Mouse (Mus musculus) myocyte (in vitro differentiated cells): Measurements from ENCODE around the gene Kif4. TPM values are rescaled to one million over a fixed set of nuclear protein-coding genes. Genes with fewer than 3 reads are reported as not detected.

Source experiments
- H3K27me3 ChIP-seq: one replicate; pipeline ENCODE4 v1.6.1; 2011; ENCODE audit not compliant: control insufficient read depth, insufficient read depth, insufficient read length
- H3K36me3 ChIP-seq: one replicate; pipeline ENCODE4 v1.6.1; 2011; ENCODE audit not compliant: control insufficient read depth, insufficient read depth
- H3K4me2 ChIP-seq: one replicate; pipeline ENCODE4 v1.6.1; 2011; ENCODE audit warnings: low read depth, control low read depth
- H3K4me3 ChIP-seq: one replicate; pipeline ENCODE4 v1.5.1; 2011; ENCODE audit warnings: mild to moderate bottlenecking, control low read depth, moderate library complexity
- H3K79me2 ChIP-seq: one replicate; pipeline ENCODE4 v1.6.1; 2011; ENCODE audit not compliant: control insufficient read depth, insufficient read depth
- H3ac ChIP-seq: one replicate; pipeline ENCODE4 v1.6.1; 2011; ENCODE audit not compliant: control insufficient read depth, insufficient read length
- CEBPB ChIP-seq: IDR thresholded peaks from 2 replicates; pipeline ENCODE4 v1.6.1; 2011; ENCODE audit warnings: mild to moderate bottlenecking, moderate library complexity; ENCODE audit not compliant: poor library complexity, insufficient read depth, severe bottlenecking
- E2F4 ChIP-seq: IDR thresholded peaks from one replicate; pipeline ENCODE4 v1.6.1; 2011; ENCODE audit warnings: mild to moderate bottlenecking, control low read depth, moderate library complexity; ENCODE audit not compliant: insufficient read depth
- MAX ChIP-seq: IDR thresholded peaks from one replicate; pipeline ENCODE4 v1.6.1; 2011; ENCODE audit warnings: low read depth, mild to moderate bottlenecking, control low read depth
- MYOD1 ChIP-seq, 3 experiments: IDR thresholded peaks; one replicate each; pipeline ENCODE4 v1.6.1; 2011; ENCODE audit warnings: control low read depth in 2 of 3, low read depth in 2 of 3, mild to moderate bottlenecking in 2 of 3, moderate library complexity in 1 of 3; ENCODE audit not compliant: insufficient read length in 2 of 3, control insufficient read depth in 1 of 3
- MYOG ChIP-seq, 3 experiments: IDR thresholded peaks; one replicate each; pipeline ENCODE4 v1.6.1; 2011; ENCODE audit warnings: control low read depth in 2 of 3, low read depth in 2 of 3, mild to moderate bottlenecking in 2 of 3; ENCODE audit not compliant: insufficient read length in 2 of 3, control insufficient read depth in 1 of 3, insufficient read depth in 1 of 3
- POLR2A ChIP-seq: IDR thresholded peaks from one replicate; pipeline ENCODE4 v1.6.1; 2011; ENCODE audit warnings: low read depth, mild to moderate bottlenecking, control low read depth, moderate library complexity; ENCODE audit not compliant: insufficient read length
- POLR2AphosphoS2 ChIP-seq: IDR thresholded peaks from one replicate; pipeline ENCODE4 v1.6.1; 2011; ENCODE audit warnings: low read depth, control low read depth; ENCODE audit not compliant: insufficient read length
- REST ChIP-seq: IDR thresholded peaks from one replicate; pipeline ENCODE4 v1.6.1; 2011; ENCODE audit warnings: mild to moderate bottlenecking, control low read depth, moderate library complexity; ENCODE audit not compliant: insufficient read depth, insufficient read length
- SRF ChIP-seq: IDR thresholded peaks from one replicate; pipeline ENCODE4 v1.6.1; 2011; ENCODE audit warnings: low read depth; ENCODE audit not compliant: control insufficient read depth, insufficient read length
- TCF12 ChIP-seq: IDR thresholded peaks from one replicate; pipeline ENCODE4 v1.6.1; 2011; ENCODE audit warnings: mild to moderate bottlenecking, control low read depth; ENCODE audit not compliant: poor library complexity, insufficient read depth, severe bottlenecking
- TCF3 ChIP-seq: IDR thresholded peaks from one replicate; pipeline ENCODE4 v1.6.1; 2011; ENCODE audit warnings: low read depth, control low read depth; ENCODE audit not compliant: insufficient read length
- USF1 ChIP-seq: IDR thresholded peaks from one replicate; pipeline ENCODE4 v1.6.1; 2011; ENCODE audit warnings: low read depth, mild to moderate bottlenecking, control low read depth, moderate library complexity
- polyA plus RNA-seq: library from polyadenylated mRNA; unstranded; fragments of >200 nt; fragmentation: generic; extraction: Trizol; gene quantifications from one replicate; pipeline ENCODE4 v1.2.1, GENCODE M21; 2012; ENCODE audit warnings: missing spikeins

Kif4 gene
- polyA plus RNA-seq, 1 experiment, result 4.5 TPM

DNA sequence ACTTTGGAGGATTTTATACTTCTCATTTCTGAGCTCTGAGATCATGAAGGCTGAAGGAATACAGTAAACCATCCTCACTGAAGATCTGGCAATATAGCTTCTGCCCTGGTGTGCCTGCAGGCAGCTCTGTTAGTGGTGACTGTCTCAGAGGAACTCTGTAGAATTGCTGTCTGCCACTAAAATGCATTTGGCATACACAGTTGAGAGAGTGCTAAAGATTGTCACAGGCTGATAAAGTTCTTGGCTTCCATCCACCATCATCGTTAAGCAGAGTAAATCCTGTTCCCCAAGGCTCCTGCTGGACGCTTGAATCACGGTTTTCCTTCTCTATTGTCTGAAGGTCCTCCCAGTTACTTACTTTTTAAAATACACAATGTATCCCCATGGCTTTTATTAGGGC, 61.0 kb downstream of the Kif4 start:
- Histone ChIP-seq H3ac (no peak overlapping the region), H3K79me2 (no peaks in the 10 kb centered on the region)

DNA sequence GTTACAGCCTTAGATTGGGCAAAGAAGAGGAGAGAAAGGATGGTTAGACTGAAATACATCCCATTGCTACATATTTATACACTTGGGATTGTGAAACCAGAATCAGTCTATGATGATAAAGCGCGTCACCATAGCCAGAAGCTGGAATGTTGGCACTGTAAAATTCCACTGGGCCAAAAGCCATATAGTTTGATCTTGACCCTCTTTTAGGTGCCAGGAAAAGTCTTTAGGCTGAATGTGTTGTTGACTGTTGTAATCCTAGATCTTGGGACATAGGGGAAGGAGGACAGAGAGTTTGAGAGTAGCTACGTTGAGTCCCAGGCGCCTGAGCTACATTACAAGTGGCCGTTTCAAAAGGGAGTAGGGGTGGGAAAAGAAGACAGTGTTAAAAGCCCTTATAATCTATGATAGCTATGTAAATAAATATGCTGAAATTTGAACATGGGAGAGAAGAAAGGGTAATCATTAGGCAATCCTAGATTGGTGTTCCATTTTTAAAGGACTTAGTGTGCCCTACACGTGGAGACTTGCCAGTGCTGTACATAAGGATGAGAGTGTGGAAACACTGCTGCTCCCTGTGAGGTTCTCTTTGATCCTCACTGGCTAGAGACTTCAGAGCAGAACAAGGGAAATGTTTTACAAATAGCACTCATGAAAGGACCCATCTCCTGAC, 62.0 kb downstream of the Kif4 start:
- H3K4me3 ChIP-seq, result no peak overlapping the region
- TF ChIP-seq CEBPB (no peak), E2F4 (no peak), MAX (no peak), SRF (no peak), TCF12 (no peak), MYOD1 (IDR thresholded peaks at IDR 0.05; ENCODE audit: control insufficient read depth in 1 of 3, insufficient read length in 2 of 3, low read depth in 2 of 3) (no peak), MYOG (IDR thresholded peaks at IDR 0.05; ENCODE audit: control insufficient read depth in 1 of 3, insufficient read depth in 1 of 3, insufficient read length in 2 of 3, low read depth in 2 of 3) (no peak), POLR2A (no peak), POLR2AphosphoS2 (no peak), TCF3 (no peak), REST (no peak), USF1 (no peak)
- no peak overlapping the region for H3K4me2 ChIP-seq
- no peak overlapping the region for H3ac ChIP-seq
- no peaks in the 10 kb centered on the region for H3K79me2 ChIP-seq
- no peaks in the 10 kb centered on the region for H3K27me3 ChIP-seq
- no peaks in the 10 kb centered on the region for H3K36me3 ChIP-seq

More for the DNA sequence above, 61.0 kb downstream of the Kif4 start:
- H3K4me2 ChIP-seq, result peak overlapping the region; percentile 12
- H3K36me3 ChIP-seq, result no peaks in the 10 kb centered on the region
- H3K27me3 ChIP-seq, result no peaks in the 10 kb centered on the region
- TF ChIP-seq REST (no peak), POLR2A (no peak), SRF (no peak), CEBPB (no peak), TCF12 (no peak), MAX (no peak), USF1 (no peak), MYOD1 (IDR thresholded peaks at IDR 0.05; ENCODE audit: control insufficient read depth in 1 of 3, insufficient read length in 2 of 3, low read depth in 2 of 3) (no peak), TCF3 (no peak), POLR2AphosphoS2 (no peak), E2F4 (no peak), MYOG (IDR thresholded peaks at IDR 0.05; ENCODE audit: control insufficient read depth in 1 of 3, insufficient read depth in 1 of 3, insufficient read length in 2 of 3, low read depth in 2 of 3) (no peak)
- H3K4me3 ChIP-seq, result no peak overlapping the region

DNA sequence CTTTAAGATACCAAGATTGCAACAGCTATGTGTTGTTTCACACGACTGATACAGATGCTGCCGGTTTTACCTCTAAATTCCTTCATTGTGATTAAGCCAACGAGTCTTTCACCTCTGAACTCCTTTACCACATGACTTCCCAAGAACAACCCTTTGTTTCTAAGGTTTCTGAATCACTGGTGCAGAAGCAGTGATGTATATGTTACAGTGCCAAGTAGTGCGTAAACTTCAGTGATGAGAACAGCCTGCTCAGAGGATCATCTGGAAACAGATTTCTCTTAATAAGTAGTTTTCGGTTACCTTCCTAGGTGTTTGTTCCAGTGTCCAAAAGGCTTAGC, 62.5 kb downstream of the Kif4 start:
- Histone ChIP-seq H3K27me3 (no peaks in the 10 kb centered on the region), H3K36me3 (no peaks in the 10 kb centered on the region)
- TF ChIP-seq POLR2A (no peak), REST (no peak), E2F4 (no peak), SRF (no peak), POLR2AphosphoS2 (no peak), TCF3 (no peak), MYOG (IDR thresholded peaks at IDR 0.05; ENCODE audit: control insufficient read depth in 1 of 3, insufficient read depth in 1 of 3, insufficient read length in 2 of 3, low read depth in 2 of 3) (no peak), MAX (no peak), CEBPB (no peak), MYOD1 (IDR thresholded peaks at IDR 0.05; ENCODE audit: control insufficient read depth in 1 of 3, insufficient read length in 2 of 3, low read depth in 2 of 3) (no peak), TCF12 (no peak), USF1 (no peak)

DNA sequence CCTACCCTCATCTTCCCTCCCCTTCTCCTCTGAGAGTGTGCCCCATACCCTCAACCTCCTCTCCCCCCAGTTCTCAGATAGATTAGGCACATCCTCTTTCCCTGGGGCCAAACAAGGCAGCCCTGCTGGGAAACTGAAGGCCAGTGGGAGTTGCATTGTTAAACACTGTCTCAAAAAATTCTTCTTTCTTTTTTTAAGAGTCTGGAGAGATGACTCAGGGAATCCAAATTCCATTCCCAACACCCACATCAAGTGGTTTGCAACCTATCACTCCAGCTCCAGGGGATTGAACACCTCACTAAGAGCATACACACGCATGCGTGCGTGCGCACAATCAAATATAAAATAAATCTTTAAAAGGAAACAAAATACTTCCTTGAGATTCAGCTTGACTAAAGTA, 71.2 kb downstream of the Kif4 start:
- no peak overlapping the region for H3K4me3 ChIP-seq
- no peak overlapping the region for H3K4me2 ChIP-seq
- peaks cover 4% of the 10 kb centered on the region for H3K36me3 ChIP-seq
- no peak for TF ChIP-seq E2F4
- no peak for TF ChIP-seq REST
- no peak for TF ChIP-seq MYOG (IDR thresholded peaks at IDR 0.05; ENCODE audit: control insufficient read depth in 1 of 3, insufficient read depth in 1 of 3, insufficient read length in 2 of 3, low read depth in 2 of 3)
- TF ChIP-seq SRF, result no peak
- no peak for TF ChIP-seq USF1
- no peak for TF ChIP-seq POLR2AphosphoS2
- H3K27me3 ChIP-seq, result no peaks in the 10 kb centered on the region
- no peak overlapping the region for H3ac ChIP-seq
- H3K79me2 ChIP-seq, result no peaks in the 10 kb centered on the region

More for the DNA sequence above, 62.5 kb downstream of the Kif4 start:
- H3ac ChIP-seq, result no peak overlapping the region
- no peaks in the 10 kb centered on the region for H3K79me2 ChIP-seq
- H3K4me3 ChIP-seq, result no peak overlapping the region
- no peak overlapping the region for H3K4me2 ChIP-seq

DNA sequence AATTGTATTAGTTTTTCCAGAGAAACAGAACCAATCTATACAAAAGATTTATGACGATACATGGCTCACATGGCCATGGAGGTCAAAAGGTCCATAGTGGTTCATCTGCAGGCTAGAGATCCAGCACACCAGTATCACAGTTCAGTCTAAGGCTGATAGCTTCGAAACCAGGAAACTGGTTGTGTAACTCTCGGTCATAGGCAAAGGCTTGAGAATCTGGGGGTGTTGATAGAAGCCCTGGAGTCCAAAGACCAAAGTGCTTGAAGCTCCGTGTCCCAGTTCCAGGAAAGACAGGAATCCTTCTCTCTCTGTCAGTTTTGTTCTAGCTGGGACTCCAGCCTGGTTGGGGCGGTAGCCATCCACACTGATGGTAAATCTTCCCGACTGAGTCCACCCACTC, 82.5 kb downstream of the Kif4 start:
- no peak for TF ChIP-seq MAX
- no peak for TF ChIP-seq SRF
- TF ChIP-seq POLR2A, result no peak
- no peak for TF ChIP-seq TCF3
- TF ChIP-seq E2F4, result no peak
- no peak for TF ChIP-seq CEBPB
- no peak for TF ChIP-seq POLR2AphosphoS2
- no peak for TF ChIP-seq USF1
- no peak for TF ChIP-seq TCF12
- no peak for TF ChIP-seq MYOD1 (IDR thresholded peaks at IDR 0.05; ENCODE audit: control insufficient read depth in 1 of 3, insufficient read length in 2 of 3, low read depth in 2 of 3)
- no peak for TF ChIP-seq MYOG (IDR thresholded peaks at IDR 0.05; ENCODE audit: control insufficient read depth in 1 of 3, insufficient read depth in 1 of 3, insufficient read length in 2 of 3, low read depth in 2 of 3)
- TF ChIP-seq REST, result no peak
- no peak overlapping the region for H3ac ChIP-seq
- H3K79me2 ChIP-seq, result no peaks in the 10 kb centered on the region
- no peak overlapping the region for H3K4me3 ChIP-seq
- no peak overlapping the region for H3K4me2 ChIP-seq
- no peaks in the 10 kb centered on the region for H3K27me3 ChIP-seq
- peaks cover 2% of the 10 kb centered on the region for H3K36me3 ChIP-seq
